Mouse (Mus musculus) thymus, postnatal 36 days (tissue): Measurements from ENCODE around the gene Dusp3.
A peak's percentile ranks its signal among the peaks of the same experiment; 100 is the strongest.

Experiments used
- DNase-seq, 2 experiments: peaks; one replicate each; pipeline ENCODE4 v3.0.0; 2022; ENCODE audit warnings: mixed read lengths in 2 of 2

The Dusp3 gene

DNA sequence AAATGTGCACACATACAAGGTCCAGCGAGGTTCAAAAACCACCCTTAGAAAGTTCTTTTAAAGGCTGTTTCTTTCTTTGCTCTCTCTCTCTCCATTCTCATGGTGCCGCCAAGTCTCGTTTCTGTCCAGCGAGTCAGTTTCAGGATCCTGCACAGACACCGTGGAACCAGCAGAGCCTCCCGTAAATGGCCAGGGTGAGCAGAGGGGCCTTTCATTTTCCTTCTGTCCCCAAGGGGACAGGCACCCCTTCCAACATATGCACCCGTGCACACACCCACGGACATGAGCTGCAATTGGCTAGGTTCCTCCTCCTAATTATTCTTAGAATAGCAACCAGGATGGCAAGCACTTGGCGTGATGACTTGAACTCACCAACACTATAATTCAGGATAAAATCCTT lies 13.3 kb downstream of the Dusp3 start:
- no peak for DNase-seq

GRCm38 (mm10) chr11:101972651-101973050 lies 14.2 kb downstream of the Dusp3 start:
- DNase-seq, result no peak

- no peak for DNase-seq
Observed at GRCm38 (mm10) chr11:101972097-101972496, 14.7 kb downstream of the Dusp3 start.

GRCm38 (mm10) chr11:101971410-101971809 lies 15.4 kb downstream of the Dusp3 start:
- DNase-seq, result peak; percentile 11 to 21

DNA sequence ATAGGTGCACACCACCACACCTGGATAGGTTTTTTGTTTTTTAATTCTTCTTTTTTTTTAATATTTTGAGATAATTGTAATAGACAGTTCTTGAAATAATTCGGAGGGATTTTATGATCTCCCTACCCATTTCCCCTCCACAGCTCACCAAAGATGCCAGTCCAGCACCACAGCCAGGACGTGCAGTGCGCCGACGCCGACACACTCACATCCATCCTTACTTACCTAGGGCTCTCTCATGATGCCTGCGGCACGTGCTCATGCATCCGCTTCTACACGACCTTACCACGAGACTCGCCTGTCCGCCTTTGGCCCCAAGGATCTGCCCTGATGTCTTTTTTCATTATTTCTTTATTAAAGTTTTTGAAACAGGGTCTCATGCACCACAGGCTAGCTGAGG lies 17.0 kb downstream of the Dusp3 start:
- DNase-seq, result no peak

DNA sequence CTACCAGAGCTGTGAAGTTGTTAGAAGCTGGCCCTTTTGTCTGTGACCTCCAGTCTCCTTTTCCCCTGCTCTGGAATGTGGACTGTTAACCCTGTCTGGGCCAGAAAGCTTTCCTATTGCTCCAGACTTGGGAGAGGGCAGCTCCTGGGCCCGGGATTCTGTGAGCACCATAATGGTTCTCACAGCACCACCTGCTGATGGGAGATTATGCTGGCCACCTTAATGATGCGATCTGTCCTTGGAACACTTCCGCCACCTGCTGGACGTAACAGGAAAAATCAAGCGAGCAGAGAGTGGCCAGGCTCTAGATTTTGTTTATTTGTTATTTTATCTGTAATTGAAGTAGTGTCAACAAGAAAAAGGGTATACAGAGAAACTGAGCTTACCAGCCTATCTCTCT lies 18.0 kb downstream of the Dusp3 start:
- peak; percentile 47 to 50 for DNase-seq

- no peak for DNase-seq
Observed at GRCm38 (mm10) chr11:101968311-101968710, 18.5 kb downstream of the Dusp3 start.

GRCm38 (mm10) chr11:101966965-101967614 lies 19.7 kb downstream of the Dusp3 start, which contains the start of gene Sost:
Sost (minus strand) TSS chr11:101967015.
- DNase-seq, result no peak

- no peak for DNase-seq
Observed at GRCm38 (mm10) chr11:101965553-101965952, 21.3 kb downstream of the Dusp3 start.

DNA sequence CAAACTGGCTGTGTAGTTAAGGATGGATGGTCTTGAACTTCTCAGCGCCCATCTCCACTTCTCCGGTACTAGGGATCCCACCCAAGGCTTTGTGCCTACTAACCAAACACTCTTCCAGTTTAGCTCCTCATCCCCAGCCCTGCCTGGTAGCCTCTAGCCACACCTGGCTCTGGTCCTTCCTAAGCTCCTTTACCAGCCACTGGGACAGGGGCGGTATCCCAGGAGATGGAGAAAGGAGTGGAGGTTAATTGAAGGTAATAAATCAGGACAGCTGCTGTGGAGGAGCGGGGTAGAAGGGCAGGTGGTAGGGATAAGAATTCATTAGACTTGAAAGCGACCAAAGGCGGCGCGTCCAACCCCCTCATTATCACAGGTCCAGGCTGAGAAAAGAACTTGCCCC lies 22.2 kb downstream of the Dusp3 start:
- no peak for DNase-seq

GRCm38 (mm10) chr11:101963473-101964291 lies 23.1 kb downstream of the Dusp3 start:
- DNase-seq, result no peak

GRCm38 (mm10) chr11:101963043-101963442 lies 23.8 kb downstream of the Dusp3 start:
- DNase-seq, result no peak

- DNase-seq, result no peak
Observed at GRCm38 (mm10) chr11:101957476-101957875, 29.3 kb downstream of the Dusp3 start.

DNA sequence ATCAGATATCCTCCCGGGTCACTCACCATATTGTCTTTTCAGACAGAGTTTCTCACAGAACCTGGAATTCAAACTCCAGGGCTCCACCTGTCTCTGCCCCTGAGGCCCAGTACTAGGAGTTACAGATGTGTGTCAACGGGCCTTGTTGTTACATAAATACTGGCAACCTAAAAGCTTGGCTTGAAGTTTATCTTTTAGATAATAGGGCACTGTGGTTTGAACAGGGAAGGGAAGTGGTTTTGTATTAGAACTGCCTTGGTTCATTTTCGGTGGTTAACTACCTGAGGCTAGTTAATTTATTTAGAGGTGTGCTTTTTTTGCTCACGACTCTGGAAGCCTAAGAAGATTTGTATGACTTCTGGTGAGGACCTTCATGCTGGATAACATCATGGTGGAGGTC lies 33.4 kb downstream of the Dusp3 start:
- DNase-seq, result no peak

- no peak for DNase-seq
Observed at GRCm38 (mm10) chr11:101952541-101953341, 34.1 kb downstream of the Dusp3 start.

DNA sequence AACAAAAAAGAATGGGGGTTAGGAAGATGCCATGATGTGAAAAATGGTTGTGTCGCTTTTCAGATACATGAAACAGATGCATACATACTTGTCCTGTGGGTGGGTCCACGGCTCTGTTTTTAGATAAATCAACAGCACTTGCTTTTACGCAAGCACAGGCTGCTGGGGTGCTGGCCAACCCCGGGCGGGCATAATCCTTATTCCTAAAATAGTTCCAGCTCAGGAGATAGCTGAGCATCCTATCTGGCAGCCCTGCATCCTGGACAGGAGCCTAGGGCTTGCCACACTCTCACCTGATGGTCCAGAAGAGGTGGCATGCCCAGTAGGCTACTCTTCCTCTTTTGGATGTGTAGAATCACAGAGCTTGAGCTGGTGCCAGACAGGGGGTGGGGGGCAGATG lies 36.8 kb downstream of the Dusp3 start:
- DNase-seq, result no peak

GRCm38 (mm10) chr11:101946525-101946924 lies 40.3 kb downstream of the Dusp3 start:
- DNase-seq, result no peak

- DNase-seq, result no peak
Observed at GRCm38 (mm10) chr11:101943055-101943454, 43.8 kb downstream of the Dusp3 start.

GRCm38 (mm10) chr11:101937108-101937507 lies 49.7 kb downstream of the Dusp3 start:
- no peak for DNase-seq

DNA sequence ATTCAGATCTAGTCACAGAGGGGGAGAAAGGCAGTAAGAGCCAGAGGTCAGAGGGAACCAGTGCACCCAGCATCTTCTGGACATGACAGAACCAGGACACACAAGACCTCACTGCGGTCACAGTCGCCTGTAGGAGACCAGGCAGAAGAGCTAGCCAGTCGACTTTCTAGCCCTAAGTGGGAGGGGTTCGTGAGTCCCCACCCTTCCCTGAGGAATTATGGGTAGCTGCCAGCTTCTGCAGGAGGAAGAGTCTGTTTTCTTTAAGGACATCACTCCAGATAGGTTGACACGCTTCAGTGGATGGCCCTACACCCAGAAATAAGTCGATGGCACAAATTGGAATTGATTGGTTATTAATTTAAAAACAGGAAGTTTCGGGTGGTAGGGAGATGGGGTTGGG lies 50.4 kb downstream of the Dusp3 start:
- DNase-seq, result no peak

GRCm38 (mm10) chr11:101935743-101936142 lies 51.1 kb downstream of the Dusp3 start:
- no peak for DNase-seq

- no peak for DNase-seq
Observed at GRCm38 (mm10) chr11:101931978-101932377, 54.8 kb downstream of the Dusp3 start.

DNA sequence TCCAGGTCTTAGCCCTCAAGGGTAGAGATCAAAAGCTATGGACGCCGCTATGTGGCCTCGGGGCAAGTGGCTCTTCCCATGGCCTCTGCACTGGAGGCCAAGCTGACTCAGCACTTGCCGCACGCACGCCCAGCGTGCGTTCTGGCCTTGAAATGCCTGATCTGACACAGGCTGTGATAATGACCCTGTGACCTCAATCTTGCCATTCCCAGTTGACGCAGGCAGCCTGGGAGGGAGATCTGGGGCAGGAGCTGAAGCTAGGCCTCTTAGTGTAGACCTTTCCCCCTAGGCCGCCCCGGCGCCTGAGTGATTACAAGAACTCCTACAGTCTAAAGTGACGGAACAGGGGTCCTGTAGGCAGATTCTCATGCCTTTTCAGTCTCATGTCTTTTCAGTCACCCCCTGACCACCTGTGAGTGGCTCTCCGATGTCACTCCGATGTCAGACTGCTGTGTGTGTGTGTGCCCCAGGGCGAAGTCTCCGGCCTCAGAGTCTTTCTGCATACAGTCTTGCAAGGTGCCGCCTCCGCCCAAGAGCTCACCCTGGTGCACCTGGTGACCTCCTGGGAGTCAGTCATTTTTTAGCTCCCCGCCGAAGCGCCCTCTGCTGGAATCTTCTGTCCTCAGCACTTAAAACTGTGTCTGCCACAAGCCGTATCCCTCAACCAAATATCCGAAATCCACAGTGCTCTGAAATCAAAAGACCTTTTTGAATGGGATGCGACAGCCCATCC lies 58.6 kb downstream of the Dusp3 start:
- peak; percentile 24 to 27 for DNase-seq
